Mouse (Mus musculus): Measurements from ENCODE around the gene Slc9a8.

DNA sequence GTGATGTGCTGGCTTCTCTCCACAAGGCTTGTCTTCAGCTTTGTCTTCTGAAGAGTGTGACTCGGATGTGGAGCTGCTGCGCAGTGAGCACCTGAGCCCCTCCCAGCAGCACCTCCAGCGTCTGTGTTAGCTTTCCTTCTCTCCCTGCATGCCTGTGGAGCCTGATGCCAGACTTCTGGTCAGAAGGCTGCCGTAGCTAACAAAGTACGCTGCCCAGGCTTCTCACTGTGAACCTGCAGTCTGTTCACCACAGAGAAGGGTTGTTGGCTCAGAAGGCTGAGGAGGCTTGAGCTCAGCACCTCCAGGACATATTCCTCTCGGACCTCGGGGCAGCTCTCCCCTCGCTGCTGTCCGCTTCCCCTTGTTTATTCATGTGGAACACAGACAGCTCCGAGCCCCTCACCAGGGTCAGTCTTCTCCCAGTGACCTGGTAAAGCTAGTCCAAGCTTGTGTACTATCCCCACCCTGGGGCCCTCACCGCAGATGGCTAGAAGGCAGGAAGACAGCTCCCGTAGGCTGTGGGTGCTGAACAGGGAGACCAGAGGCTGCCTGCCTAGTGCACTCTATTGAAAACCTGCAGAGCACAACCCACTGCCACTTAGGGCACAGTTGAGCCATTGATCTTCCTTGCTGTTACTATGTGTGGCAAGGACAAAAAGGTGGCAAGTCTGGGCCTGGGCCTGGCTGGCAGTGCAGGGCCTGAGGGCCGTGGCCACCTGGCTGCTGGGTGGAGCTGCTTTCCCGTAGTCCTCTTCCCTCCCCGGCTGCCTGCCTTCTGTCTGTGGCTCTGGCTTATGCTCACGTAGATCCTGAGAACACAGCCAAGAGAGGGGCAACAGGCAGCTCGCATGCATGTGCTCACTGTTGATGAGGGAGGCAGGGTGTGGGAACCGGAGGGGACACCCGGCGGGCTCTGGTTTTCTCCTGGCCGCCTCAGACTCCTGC is 28.1 kb downstream of the Slc9a8 start:
- TF ChIP-seq CTCF (IDR thresholded peaks at IDR 0.05; ENCODE audit: low read depth, low read length) (no peak), POLR2A (IDR thresholded peaks at IDR 0.05; ENCODE audit: extremely low read depth, insufficient read depth, low read length) (no peak)

Measured in liver, adult 2 months (tissue).